Mouse (Mus musculus) spleen, adult 2 months (tissue): ENCODE data around the gene Lef1.

Experiments used
- CTCF ChIP-seq: fragments of 200-500 bp; IDR thresholded peaks from 2 replicates; pipeline ENCODE4 v1.5.1; 2011; ENCODE audit warnings: mild to moderate bottlenecking, inconsistent platforms; ENCODE audit not compliant: insufficient read depth, insufficient read length, insufficient replicate concordance; ENCODE audit errors: extremely low read depth
- POLR2A ChIP-seq: fragments of 200-500 bp; IDR thresholded peaks from 2 replicates; pipeline ENCODE4 v1.6.1; 2011; ENCODE audit warnings: low read depth, low read length, inconsistent platforms

GRCm38 (mm10) chr3:131135434-131135833 is 25.2 kb downstream of the Lef1 start:
- TF ChIP-seq CTCF (no peak), POLR2A (no peak)
